Mouse (Mus musculus): ENCODE results near the gene Man2b1. TPM values are rescaled to one million over a fixed set of nuclear protein-coding genes. Genes with fewer than 3 reads are reported as not detected.
A peak's percentile ranks its signal among the peaks of the same experiment; 100 is the strongest.
"Not testable (repeated sequence)": the region's sequence is repeated elsewhere in the genome, so short reads cannot be mapped to it uniquely, and the experiment has no call there.

The Man2b1 gene
- polyA plus RNA-seq, 1 experiment from 2014 or later = 45.5 TPM

- ChIA-PET CTCF (no interaction called here), POLR2A (no interaction called here)
- ATAC-seq (peak; percentile 47), DNase-seq (ENCODE audit: low read depth, low spot score) (peak; percentile 17)
- in situ Hi-C loops (cut with MboI; ENCODE audit: low pct_unique_long_range_greater_than_20kb) = no loop called here
- peaks cover 12% of the 10 kb centered on the region for H3K27me3 ChIP-seq
- peak; percentile 54 for TF ChIP-seq CTCF (IDR thresholded peaks at IDR 0.05)
Observed at GRCm38 (mm10) chr8:85119052-85119981, 36.2 kb downstream of the Man2b1 start.

DNA sequence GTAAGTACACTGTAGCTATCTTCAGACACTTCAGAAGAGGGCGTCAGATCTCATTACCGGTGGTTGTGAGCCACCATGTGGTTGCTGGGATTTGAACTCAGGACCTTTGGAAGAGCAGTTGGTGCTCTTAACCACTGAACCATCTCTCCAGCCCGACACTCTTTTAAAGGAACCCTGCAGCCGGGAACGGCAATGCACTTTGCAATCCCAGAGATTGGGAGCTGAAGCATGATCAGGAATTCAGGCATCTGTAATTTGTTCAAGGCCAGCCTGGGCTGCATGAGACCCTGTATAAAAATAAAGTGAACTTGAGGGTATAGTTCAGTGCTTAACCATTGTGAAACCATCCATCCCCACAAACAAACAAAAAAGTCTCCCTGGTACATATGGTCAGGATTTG lies 37.2 kb downstream of the Man2b1 start:
- CTCF ChIA-PET; in situ Hi-C loops (cut with MboI; ENCODE audit: low pct_unique_long_range_greater_than_20kb); ATAC-seq; POLR2A ChIA-PET; DNase-seq (ENCODE audit: low read depth, low spot score): not testable (repeated sequence)
- H3K27me3 ChIP-seq = peaks cover 19% of the 10 kb centered on the region

GRCm38 (mm10) chr8:85122995-85123394 lies 39.9 kb downstream of the Man2b1 start, which contains the start of gene Zfp791:
Gene Zfp791, minus strand, starts transcription at chr8:85123095.
- ATAC-seq = no peak
- TF ChIP-seq CTCF (IDR thresholded peaks at IDR 0.05) = no peak
- ChIA-PET CTCF (no interaction called here), POLR2A (no interaction called here)
- H3K27me3 ChIP-seq = peaks cover 19% of the 10 kb centered on the region
- in situ Hi-C loops (cut with MboI; ENCODE audit: low pct_unique_long_range_greater_than_20kb) = no loop called here
- no peak for DNase-seq (ENCODE audit: low read depth, low spot score)

DNA sequence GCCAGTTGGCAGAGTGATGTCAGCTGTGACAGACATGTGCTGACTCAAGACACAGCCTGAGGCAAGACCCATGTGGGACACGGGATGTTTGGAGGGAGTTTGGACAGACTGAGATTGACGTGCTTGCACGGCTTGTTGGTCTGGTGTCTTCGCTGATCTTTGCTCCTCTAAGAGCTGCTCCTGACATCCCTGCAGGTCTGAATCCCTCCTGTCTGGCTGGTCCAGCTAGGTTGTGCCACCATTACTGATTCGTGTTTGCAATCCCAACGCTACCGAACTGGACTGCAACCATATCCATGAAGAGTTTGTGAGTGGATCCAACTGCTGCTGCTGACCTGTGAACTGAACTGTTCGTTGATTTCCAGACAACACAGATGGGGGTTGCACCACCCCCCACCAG lies 40.6 kb downstream of the Man2b1 start:
- no peak for TF ChIP-seq CTCF (IDR thresholded peaks at IDR 0.05)
- in situ Hi-C loops (cut with MboI; ENCODE audit: low pct_unique_long_range_greater_than_20kb) = no loop called here
- DNase-seq (ENCODE audit: low read depth, low spot score) = no peak
- ChIA-PET POLR2A (no interaction called here), CTCF (no interaction called here)
- ATAC-seq = no peak
- peaks cover 19% of the 10 kb centered on the region for H3K27me3 ChIP-seq

DNA sequence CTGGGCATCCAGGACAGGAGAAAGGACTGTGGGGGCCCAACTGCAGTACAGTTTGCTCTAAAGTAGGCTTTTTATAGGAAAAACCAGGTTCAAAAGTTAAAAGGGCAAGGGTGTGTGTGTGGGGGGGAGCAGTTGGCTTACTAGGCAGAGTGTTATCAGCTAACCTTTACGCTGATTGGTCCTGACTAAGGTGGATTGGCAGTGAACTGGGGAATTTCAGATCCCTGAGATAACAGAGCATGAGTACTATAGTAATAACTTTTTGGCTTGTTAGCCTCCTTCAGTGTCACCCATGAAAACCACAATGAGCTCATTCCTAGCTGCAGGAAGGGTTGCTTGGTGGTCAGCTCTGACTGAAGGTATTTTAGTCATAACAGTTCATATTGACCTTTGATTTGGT lies 49.3 kb downstream of the Man2b1 start:
- ATAC-seq (no peak), DNase-seq (ENCODE audit: low read depth, low spot score) (no peak)
- CTCF ChIA-PET = no interaction called here
- POLR2A ChIA-PET = no interaction called here
- peaks cover 6% of the 10 kb centered on the region for H3K27me3 ChIP-seq
- in situ Hi-C loops (cut with MboI; ENCODE audit: low pct_unique_long_range_greater_than_20kb) = no loop called here
- TF ChIP-seq CTCF (IDR thresholded peaks at IDR 0.05) = no peak

- H3K27me3 ChIP-seq; ATAC-seq; in situ Hi-C loops (cut with MboI; ENCODE audit: low pct_unique_long_range_greater_than_20kb); DNase-seq (ENCODE audit: low read depth, low spot score); CTCF ChIA-PET; POLR2A ChIA-PET: not testable (repeated sequence)
Observed at GRCm38 (mm10) chr8:85135690-85136089, 52.6 kb downstream of the Man2b1 start.

GRCm38 (mm10) chr8:85142516-85142915 lies 59.4 kb downstream of the Man2b1 start:
- ATAC-seq (no peak), DNase-seq (ENCODE audit: low read depth, low spot score) (no peak)
- ChIA-PET POLR2A (no interaction called here), CTCF (interaction anchor here (1.2 kb wide), 1 partner anchor 8 kb away, joined by 3 read pairs; no protein-coding TSS in a partner anchor)
- TF ChIP-seq CTCF (IDR thresholded peaks at IDR 0.05) = no peak
- in situ Hi-C loops (cut with MboI; ENCODE audit: low pct_unique_long_range_greater_than_20kb) = no loop called here
- no peaks in the 10 kb centered on the region for H3K27me3 ChIP-seq

Other genes starting within 250 kb of the Man2b1 start
- 126 TPM for gene Rad23a, start 242.6 kb upstream of the Man2b1 start, polyA plus RNA-seq (2021)
- 1,232 TPM for gene Calr, start 236.3 kb upstream of the Man2b1 start, polyA plus RNA-seq (2021)
- 79.6 TPM for gene Farsa, start 226.3 kb upstream of the Man2b1 start, polyA plus RNA-seq (2021)
- 6.0 TPM for gene Syce2, start 211.2 kb upstream of the Man2b1 start, polyA plus RNA-seq (2021)
- gene Gcdh, start 189.3 kb upstream of the Man2b1 start, polyA plus RNA-seq (2021) = 55.5 TPM
- gene Klf1, start 181.3 kb upstream of the Man2b1 start, polyA plus RNA-seq (2021) = 0.28 TPM
- 25.9 TPM for gene Dnase2a, start 174.7 kb upstream of the Man2b1 start, polyA plus RNA-seq (2021)
- 0.60 TPM for gene Mast1, start 145.9 kb upstream of the Man2b1 start, polyA plus RNA-seq (2021)
- 0.22 TPM for gene Rtbdn, start 136.3 kb upstream of the Man2b1 start, polyA plus RNA-seq (2021)
- gene Gm49661, start 113.8 kb upstream of the Man2b1 start, polyA plus RNA-seq (2021) = 6.4 TPM
- gene Prdx2, start 113.7 kb upstream of the Man2b1 start, polyA plus RNA-seq (2021) = 668 TPM
- gene Rnaseh2a, start 113.5 kb upstream of the Man2b1 start, polyA plus RNA-seq (2021) = 91.5 TPM
- gene Junb, start 104.6 kb upstream of the Man2b1 start, polyA plus RNA-seq (2021) = 280 TPM
- gene Hook2, start 92.7 kb upstream of the Man2b1 start, polyA plus RNA-seq (2021) = 33.0 TPM
- gene Best2, start 68.7 kb upstream of the Man2b1 start, polyA plus RNA-seq (2021) = 0.05 TPM
- gene Asna1, start 58.0 kb upstream of the Man2b1 start, polyA plus RNA-seq (2021) = 159 TPM
- 152 TPM for gene Trir, start 56.4 kb upstream of the Man2b1 start, polyA plus RNA-seq (2021)
- 83.7 TPM for gene Tnpo2, start 46.4 kb upstream of the Man2b1 start, polyA plus RNA-seq (2021)
- gene Fbxw9, start 23.2 kb upstream of the Man2b1 start, polyA plus RNA-seq (2021) = 32.7 TPM
- gene Gm5741, start 15.3 kb upstream of the Man2b1 start, polyA plus RNA-seq (2021) = 0.21 TPM
- gene Dhps, start 11.5 kb upstream of the Man2b1 start, polyA plus RNA-seq (2021) = 57.6 TPM
- gene Wdr83os, start 2.5 kb upstream of the Man2b1 start, polyA plus RNA-seq (2021) = 104 TPM
- gene Wdr83, start 2.0 kb upstream of the Man2b1 start, polyA plus RNA-seq (2021) = 30.4 TPM
- gene Zfp791, start 39.8 kb downstream of the Man2b1 start, polyA plus RNA-seq (2021) = 2.2 TPM
- gene Cks1brt, start 68.7 kb downstream of the Man2b1 start, polyA plus RNA-seq (2021) = 3.8 TPM
- not detected for gene Olfr371, start 142.7 kb downstream of the Man2b1 start, polyA plus RNA-seq (2021)
- gene Orc6, start 216.4 kb downstream of the Man2b1 start, polyA plus RNA-seq (2021) = 52.7 TPM
- gene Vps35, start 216.5 kb downstream of the Man2b1 start, polyA plus RNA-seq (2021) = 163 TPM

Measured in Patski (cell line).